Mouse (Mus musculus): Measurements from ENCODE around the gene Cdkl2. TPM values are rescaled to one million over a fixed set of nuclear protein-coding genes. Genes with fewer than 3 reads are reported as not detected.

Gene Cdkl2
- polyA plus RNA-seq, 1 experiment from 2014 or later: 3.9 TPM

DNA sequence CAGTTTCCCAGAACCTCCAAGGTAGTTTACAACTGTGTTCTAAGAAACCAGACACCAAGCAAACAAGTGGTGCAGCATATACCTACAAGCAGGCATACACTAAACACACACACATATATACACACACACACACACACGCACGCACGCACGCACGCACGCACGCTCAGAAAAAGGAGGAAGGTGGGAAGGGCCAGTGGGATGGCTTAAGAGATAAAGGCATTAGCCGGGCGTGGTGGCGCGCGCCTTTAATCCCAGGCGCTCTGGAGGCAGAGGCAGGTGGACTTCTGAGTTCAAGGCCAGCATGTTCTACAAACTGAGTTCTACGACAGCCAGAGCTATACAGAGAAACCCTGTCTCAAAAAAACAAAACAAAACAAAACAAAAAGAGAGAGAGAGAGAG lies 30.4 kb upstream of the Cdkl2 start:
- 83% methylated on average over 14 of the region's 14 CpGs for WGBS
- ATAC-seq (ENCODE audit: insufficient read depth, low FRiP score, low read depth): no peak

DNA sequence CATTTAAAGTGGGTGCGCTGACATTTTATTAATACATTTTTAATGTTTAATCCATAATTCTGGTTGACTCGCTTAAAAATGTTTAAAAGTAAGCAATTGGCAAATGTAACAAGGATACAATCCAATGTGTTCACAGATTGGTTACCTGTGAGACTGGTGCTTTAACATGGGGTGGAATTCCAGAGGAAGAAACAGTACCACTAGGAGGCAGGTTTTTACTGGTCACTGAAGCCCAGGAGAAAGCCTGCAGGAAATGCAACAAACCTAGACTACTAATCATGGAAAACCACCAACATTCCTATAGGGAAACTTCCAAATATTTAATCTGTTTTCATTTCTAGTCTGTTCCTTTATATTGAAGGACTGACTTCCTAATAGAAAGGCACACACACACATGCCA lies 19.5 kb upstream of the Cdkl2 start:
- Histone ChIP-seq H3K27ac (no peak overlapping the region), H3K9ac (no peak overlapping the region), H3K4me2 (no peak overlapping the region), H3K4me1 (no peaks in the 10 kb centered on the region), H3K9me3 (no peaks in the 10 kb centered on the region), H3K27me3 (replicated peaks) (no peaks in the 10 kb centered on the region), H3K4me3 (replicated peaks) (no peak overlapping the region), H3K36me3 (peaks cover 30% of the 10 kb centered on the region)
- 89% methylated on average over 2 of the region's 2 CpGs for whole genome bisulfite sequencing
- no peak for ATAC-seq (ENCODE audit: insufficient read depth, low FRiP score, low read depth)

More for the DNA sequence above, 30.4 kb upstream of the Cdkl2 start:
- H3K4me2 ChIP-seq: no peak overlapping the region
- no peak overlapping the region for H3K27ac ChIP-seq
- H3K36me3 ChIP-seq: peaks cover 5% of the 10 kb centered on the region; the same call in 1 of the 2 replicates
- no peaks in the 10 kb centered on the region for H3K9me3 ChIP-seq
- no peak overlapping the region for H3K4me3 ChIP-seq (replicated peaks)
- no peaks in the 10 kb centered on the region for H3K27me3 ChIP-seq (replicated peaks)
- no peaks in the 10 kb centered on the region for H3K4me1 ChIP-seq
- H3K9ac ChIP-seq: no peak overlapping the region

DNA sequence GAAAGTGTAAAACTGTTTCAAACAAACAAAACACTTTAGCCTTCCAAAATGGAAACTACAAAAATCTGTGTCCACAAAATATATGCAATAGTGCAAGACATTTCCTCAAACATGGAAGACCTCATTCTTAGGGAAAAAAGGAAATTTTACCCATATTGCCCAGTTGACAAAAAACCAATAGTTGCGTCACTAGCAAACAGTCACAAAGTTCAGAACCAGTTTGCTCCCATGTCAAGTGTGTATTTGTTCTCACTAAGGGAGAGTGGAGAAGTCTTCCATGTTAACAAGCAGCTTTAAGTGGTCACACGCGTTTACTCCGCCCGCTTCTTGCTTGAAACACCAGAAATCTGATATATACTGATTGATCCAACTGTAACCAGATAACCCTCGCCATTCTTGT lies 9.2 kb upstream of the Cdkl2 start:
- no peak overlapping the region for H3K9ac ChIP-seq

DNA sequence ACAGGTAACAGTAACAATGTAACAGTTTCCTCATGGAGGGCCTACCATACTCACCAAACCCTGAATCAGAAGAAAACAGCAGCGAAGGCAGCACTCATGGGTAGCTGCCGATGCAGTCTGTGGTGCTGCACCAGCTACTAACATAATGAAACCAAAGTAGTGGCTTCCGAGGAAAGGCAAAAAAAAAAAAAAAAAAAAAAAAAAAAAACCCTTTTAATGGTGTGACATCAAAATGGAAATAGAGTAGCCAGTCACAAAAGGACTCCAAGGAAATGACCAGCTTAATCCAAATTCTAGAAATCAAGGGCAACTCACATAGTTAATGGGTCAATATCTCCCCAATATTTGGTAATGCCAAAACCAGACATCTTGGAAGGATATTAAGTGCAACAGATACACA lies 6.7 kb upstream of the Cdkl2 start:
- H3K4me2 ChIP-seq: no peak overlapping the region
- H3K9ac ChIP-seq: no peak overlapping the region
- H3K4me3 ChIP-seq (replicated peaks): no peak overlapping the region
- 90% methylated on average over 3 of the region's 3 CpGs for WGBS
- peaks cover 14% of the 10 kb centered on the region for H3K36me3 ChIP-seq
- H3K4me1 ChIP-seq: no peaks in the 10 kb centered on the region
- H3K27me3 ChIP-seq (replicated peaks): no peaks in the 10 kb centered on the region
- no peak overlapping the region for H3K27ac ChIP-seq
- no peaks in the 10 kb centered on the region for H3K9me3 ChIP-seq
- ATAC-seq (ENCODE audit: insufficient read depth, low FRiP score, low read depth): no peak

More for the DNA sequence above, 9.2 kb upstream of the Cdkl2 start:
- Histone ChIP-seq H3K4me2 (no peak overlapping the region), H3K27ac (no peak overlapping the region), H3K9me3 (no peaks in the 10 kb centered on the region), H3K36me3 (peaks cover 30% of the 10 kb centered on the region), H3K4me3 (replicated peaks) (no peak overlapping the region), H3K27me3 (replicated peaks) (no peaks in the 10 kb centered on the region), H3K4me1 (no peaks in the 10 kb centered on the region)
- WGBS: 87% methylated on average over 6 of the region's 6 CpGs
- ATAC-seq (ENCODE audit: insufficient read depth, low FRiP score, low read depth): no peak

DNA sequence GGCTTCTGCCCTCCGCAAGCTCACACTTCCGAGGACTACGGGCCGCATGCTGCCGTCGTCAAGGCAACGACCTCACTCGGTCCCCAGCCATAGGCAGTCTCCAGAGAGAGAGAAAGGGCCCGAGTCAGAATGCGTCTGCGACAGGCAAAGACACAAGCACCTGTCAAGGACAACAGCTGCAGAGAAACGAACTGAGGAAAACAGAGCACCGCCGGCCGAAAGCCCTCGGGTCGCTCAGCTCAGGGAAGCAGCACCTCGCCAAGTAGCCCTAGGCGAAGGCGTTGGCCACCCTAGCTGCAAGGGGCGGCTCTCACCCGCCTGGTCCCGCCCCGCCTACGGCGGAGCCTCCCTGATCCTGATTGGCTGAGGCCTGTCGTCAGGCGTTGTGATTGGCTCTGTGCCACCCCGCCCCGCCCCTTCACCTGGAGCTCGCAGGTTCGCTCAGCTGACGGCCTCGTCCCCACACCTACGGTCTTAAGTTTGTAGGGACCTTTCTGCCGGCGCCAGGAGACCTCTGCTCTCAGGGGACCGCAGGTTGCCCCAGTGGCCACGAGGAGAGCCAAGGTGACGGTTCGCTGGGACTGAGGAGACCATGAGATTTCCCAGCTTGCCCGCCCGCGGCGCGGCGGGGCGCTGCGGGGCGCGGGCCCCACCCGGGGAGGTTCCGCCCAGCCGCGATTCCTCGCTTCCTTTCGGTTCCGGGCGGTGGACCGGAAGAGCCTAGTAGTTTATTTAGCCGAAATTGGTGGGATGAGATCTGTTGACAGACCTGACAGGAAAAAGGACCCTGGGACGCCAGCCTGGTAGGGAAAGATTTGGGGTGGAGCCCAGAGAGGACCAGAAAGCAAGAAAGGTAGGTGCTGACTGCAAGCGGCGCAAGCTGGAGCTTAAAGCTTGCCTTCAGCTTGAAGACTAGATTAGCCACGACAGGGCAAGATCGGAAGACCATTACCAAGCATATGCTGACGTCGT lies 1.0 kb downstream of the Cdkl2 start:
- peak overlapping the region; percentile 82 for H3K4me3 ChIP-seq (replicated peaks)
- H3K27ac ChIP-seq: peak overlapping the region; percentile 88
- H3K27me3 ChIP-seq (replicated peaks): no peaks in the 10 kb centered on the region
- H3K4me2 ChIP-seq: peak overlapping the region; percentile 89
- under 1% methylated on average over 68 of the region's 68 CpGs for WGBS
- peak; percentile 100 for ATAC-seq (ENCODE audit: insufficient read depth, low FRiP score, low read depth)
- H3K9me3 ChIP-seq: no peaks in the 10 kb centered on the region
- no peaks in the 10 kb centered on the region for H3K36me3 ChIP-seq
- peak overlapping the region; percentile 47 for H3K9ac ChIP-seq
- 0 out of 2 replicates have a peak, but pooled peaks cover 2% of the 10 kb centered on the region for H3K4me1 ChIP-seq

DNA sequence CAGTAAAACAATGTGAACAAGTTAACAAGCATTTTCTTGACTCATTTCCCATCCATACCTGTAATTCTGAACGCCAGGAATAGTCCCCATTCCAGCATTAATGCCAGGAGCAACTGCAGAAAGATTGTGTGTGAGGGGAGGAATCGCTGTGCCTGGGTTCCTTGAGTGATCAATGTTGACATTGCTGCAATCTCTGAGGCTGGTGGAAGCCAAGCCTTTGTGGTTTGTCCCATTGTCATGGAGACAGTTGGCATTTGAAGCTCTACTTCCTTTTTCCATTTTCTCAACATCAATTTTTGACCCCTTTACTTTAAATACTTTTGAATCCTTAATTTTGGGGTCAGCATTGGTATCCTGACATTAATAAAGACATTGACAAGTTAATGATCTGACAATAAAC lies 23.7 kb downstream of the Cdkl2 start:
- 39% methylated on average over 2 of the region's 2 CpGs for WGBS
- H3K27ac ChIP-seq: no peak overlapping the region
- H3K9me3 ChIP-seq: no peaks in the 10 kb centered on the region

DNA sequence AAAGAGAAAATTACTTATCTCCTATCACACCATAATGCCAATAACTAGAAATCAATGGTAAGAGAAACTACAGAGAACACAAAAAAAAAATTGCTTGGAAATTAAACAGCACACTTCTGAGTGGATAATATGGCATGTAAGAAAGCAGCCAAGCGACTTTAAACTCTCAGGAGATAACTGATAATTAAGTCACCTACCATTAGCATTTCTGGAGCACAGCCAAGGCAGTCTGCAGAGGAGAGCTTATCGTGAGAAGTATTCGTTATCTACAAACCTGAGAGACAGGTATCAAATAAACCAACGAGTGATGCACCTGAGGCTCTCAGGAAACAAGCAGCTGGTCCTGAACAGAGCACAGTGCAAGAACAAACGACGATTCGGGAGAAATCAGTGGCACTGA lies 31.9 kb downstream of the Cdkl2 start:
- H3K9me3 ChIP-seq: no peaks in the 10 kb centered on the region
- H3K9ac ChIP-seq: no peak overlapping the region
- H3K4me1 ChIP-seq: no peaks in the 10 kb centered on the region
- H3K4me3 ChIP-seq (replicated peaks): no peak overlapping the region
- ATAC-seq (ENCODE audit: insufficient read depth, low FRiP score, low read depth): no peak
- H3K36me3 ChIP-seq: no peaks in the 10 kb centered on the region
- H3K27me3 ChIP-seq (replicated peaks): no peaks in the 10 kb centered on the region
- no peak overlapping the region for H3K27ac ChIP-seq
- no peak overlapping the region for H3K4me2 ChIP-seq
- 51% methylated on average over 7 of the region's 7 CpGs for WGBS

More for the DNA sequence above, 23.7 kb downstream of the Cdkl2 start:
- Histone ChIP-seq H3K27me3 (replicated peaks) (no peaks in the 10 kb centered on the region), H3K9ac (no peak overlapping the region), H3K4me2 (no peak overlapping the region), H3K4me3 (replicated peaks) (no peak overlapping the region), H3K4me1 (no peaks in the 10 kb centered on the region), H3K36me3 (no peaks in the 10 kb centered on the region)
- no peak for ATAC-seq (ENCODE audit: insufficient read depth, low FRiP score, low read depth)

DNA sequence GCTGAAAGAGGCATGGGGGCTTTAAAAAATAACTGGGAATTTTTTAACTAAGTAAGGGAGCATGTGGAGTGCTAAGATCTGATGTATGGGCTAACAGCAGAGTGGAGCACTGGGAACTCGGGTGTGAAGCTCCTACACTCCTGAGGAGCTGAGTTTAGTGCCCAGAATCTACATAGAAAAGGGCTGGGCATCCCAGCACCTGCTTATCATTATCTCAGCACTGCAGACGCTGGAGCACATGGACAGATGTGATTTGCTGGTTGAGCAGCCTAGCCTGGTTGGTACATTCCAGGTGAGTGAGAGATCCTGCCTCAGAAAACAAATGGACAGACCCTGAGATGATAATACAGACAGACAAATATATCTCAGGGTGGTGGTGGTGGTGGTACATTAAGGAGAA lies 33.9 kb downstream of the Cdkl2 start:
- 33% methylated on average over 2 of the region's 2 CpGs for WGBS
- H3K27me3 ChIP-seq (replicated peaks): no peaks in the 10 kb centered on the region
- ATAC-seq (ENCODE audit: insufficient read depth, low FRiP score, low read depth): no peak
- H3K4me2 ChIP-seq: no peak overlapping the region
- no peak overlapping the region for H3K9ac ChIP-seq
- no peaks in the 10 kb centered on the region for H3K9me3 ChIP-seq
- no peaks in the 10 kb centered on the region for H3K4me1 ChIP-seq
- no peak overlapping the region for H3K27ac ChIP-seq
- H3K36me3 ChIP-seq: no peaks in the 10 kb centered on the region
- no peak overlapping the region for H3K4me3 ChIP-seq (replicated peaks)

DNA sequence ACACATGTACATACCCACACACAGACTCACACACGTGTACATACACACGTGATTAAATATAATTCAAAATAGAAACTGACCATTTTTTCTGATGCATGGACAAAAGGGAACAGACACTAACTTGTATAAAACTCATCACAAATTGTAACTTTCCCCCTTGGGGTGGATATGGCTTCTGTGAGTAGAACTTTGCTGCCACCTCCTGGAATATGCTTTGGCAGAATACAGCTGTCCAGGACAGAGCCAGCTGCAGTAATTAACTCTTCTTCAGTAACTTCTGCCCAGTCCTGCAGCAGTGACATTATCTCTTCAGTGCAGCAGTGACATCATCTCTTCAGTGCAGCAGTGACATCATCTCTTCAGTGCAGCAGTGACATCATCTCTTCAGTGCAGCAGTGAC lies 40.7 kb downstream of the Cdkl2 start:
- no peak overlapping the region for H3K4me3 ChIP-seq (replicated peaks)
- H3K4me2 ChIP-seq: no peak overlapping the region
- no peak for ATAC-seq (ENCODE audit: insufficient read depth, low FRiP score, low read depth)
- no peaks in the 10 kb centered on the region for H3K4me1 ChIP-seq
- WGBS: 66% methylated on average over 2 of the region's 2 CpGs
- no peaks in the 10 kb centered on the region for H3K9me3 ChIP-seq
- no peak overlapping the region for H3K9ac ChIP-seq
- H3K27ac ChIP-seq: no peak overlapping the region
- no peaks in the 10 kb centered on the region for H3K36me3 ChIP-seq
- no peaks in the 10 kb centered on the region for H3K27me3 ChIP-seq (replicated peaks)

DNA sequence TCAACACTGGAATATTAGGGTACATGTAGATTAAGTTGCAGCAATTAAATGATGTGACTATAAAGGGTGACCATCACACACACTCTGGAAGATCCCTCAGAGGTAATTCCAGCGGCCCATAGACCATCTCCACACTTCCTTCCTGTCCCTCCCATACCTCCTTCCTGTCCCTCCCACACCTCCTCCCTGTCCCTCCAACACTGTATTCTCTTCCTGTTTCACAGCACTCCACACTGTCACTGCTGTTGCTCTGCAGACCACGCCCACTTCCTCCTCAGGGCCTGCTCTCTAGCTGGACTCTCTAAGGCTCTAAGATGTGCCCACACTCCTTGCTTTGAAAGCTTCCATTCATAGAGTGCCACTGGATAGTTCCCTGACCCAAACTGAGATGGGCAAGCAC lies 42.9 kb downstream of the Cdkl2 start:
- Histone ChIP-seq H3K9me3 (no peaks in the 10 kb centered on the region), H3K4me2 (no peak overlapping the region), H3K4me1 (no peaks in the 10 kb centered on the region), H3K27me3 (replicated peaks) (no peaks in the 10 kb centered on the region), H3K9ac (no peak overlapping the region), H3K36me3 (no peaks in the 10 kb centered on the region), H3K27ac (no peak overlapping the region), H3K4me3 (replicated peaks) (no peak overlapping the region)
- 79% methylated on average over 2 of the region's 2 CpGs for WGBS
- ATAC-seq (ENCODE audit: insufficient read depth, low FRiP score, low read depth): no peak; the same call in 1 of the 2 replicates

DNA sequence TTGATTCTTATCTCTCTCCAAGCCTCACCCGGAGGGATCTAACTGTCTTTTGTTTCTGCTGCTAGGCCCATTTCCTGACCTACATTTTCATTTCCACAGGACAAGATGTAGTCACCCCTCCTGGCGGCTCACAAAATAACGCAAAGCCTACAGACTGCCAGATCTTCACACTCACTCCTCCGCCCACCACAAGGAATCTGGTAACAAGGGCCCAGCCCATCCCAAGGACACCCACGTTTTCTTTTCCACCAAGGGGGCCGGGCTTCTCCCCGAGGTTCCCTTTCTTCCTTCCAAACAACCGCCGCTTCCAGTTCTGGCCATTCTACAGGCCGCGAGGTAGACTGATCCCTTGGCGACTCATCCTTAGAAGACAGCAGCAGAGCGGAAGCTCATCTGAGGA lies 49.1 kb downstream of the Cdkl2 start:
- H3K4me1 ChIP-seq: no peaks in the 10 kb centered on the region
- no peak overlapping the region for H3K4me3 ChIP-seq (replicated peaks)
- H3K27ac ChIP-seq: no peak overlapping the region
- no peak overlapping the region for H3K4me2 ChIP-seq
- WGBS: 58% methylated on average over 13 of the region's 13 CpGs
- H3K27me3 ChIP-seq (replicated peaks): no peaks in the 10 kb centered on the region
- no peak overlapping the region for H3K9ac ChIP-seq
- H3K36me3 ChIP-seq: no peaks in the 10 kb centered on the region
- no peak for ATAC-seq (ENCODE audit: insufficient read depth, low FRiP score, low read depth)
- no peaks in the 10 kb centered on the region for H3K9me3 ChIP-seq

DNA sequence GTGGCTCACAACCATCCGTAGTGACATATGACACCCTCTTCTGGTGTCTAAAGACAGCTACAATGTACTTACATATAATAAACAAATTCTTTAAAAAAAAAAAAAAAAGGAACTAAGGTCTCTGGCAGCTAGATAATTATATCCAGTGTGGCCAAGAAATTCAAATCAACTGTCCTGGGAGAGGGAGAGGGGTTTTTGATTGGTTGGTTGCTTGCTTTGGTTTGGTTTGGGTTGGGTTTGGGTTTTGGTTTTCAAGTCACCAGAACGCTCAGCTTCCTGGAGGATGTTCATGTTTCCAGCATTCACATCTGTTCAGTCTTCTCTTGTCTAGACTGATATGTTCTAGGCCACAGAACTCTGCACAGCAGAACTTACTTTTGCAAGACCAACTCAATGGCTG lies 50.6 kb downstream of the Cdkl2 start:
- no peak overlapping the region for H3K4me2 ChIP-seq
- no peak overlapping the region for H3K27ac ChIP-seq
- H3K4me1 ChIP-seq: no peaks in the 10 kb centered on the region
- WGBS: 80% methylated on average over 2 of the region's 2 CpGs
- H3K36me3 ChIP-seq: no peaks in the 10 kb centered on the region
- H3K9me3 ChIP-seq: no peaks in the 10 kb centered on the region
- H3K9ac ChIP-seq: no peak overlapping the region
- no peak overlapping the region for H3K4me3 ChIP-seq (replicated peaks)
- no peaks in the 10 kb centered on the region for H3K27me3 ChIP-seq (replicated peaks)
- no peak for ATAC-seq (ENCODE audit: insufficient read depth, low FRiP score, low read depth)
